Mouse (Mus musculus) MEL (cell line): ENCODE results near the gene Fbxw4.

Source experiments
- CHD2 ChIP-seq: IDR thresholded peaks from 2 replicates; pipeline ENCODE4 v1.6.1; 2011; ENCODE audit warnings: low read length, improper control_type of control experiment
- CTCF ChIP-seq, 3 experiments: IDR thresholded peaks in 2 of 3; conservative IDR thresholded peaks in 1 of 3; 2 replicates each; pipeline ENCODE4 v1.5.1; 2011 to 2012; ENCODE audit warnings: low read length in 3 of 3, low read depth in 2 of 3, mild to moderate bottlenecking in 2 of 3, improper control_type of control experiment in 1 of 3, inconsistent platforms in 1 of 3, mixed read lengths in 1 of 3, moderate library complexity in 1 of 3; ENCODE audit not compliant: control insufficient read depth in 1 of 3, insufficient read depth in 1 of 3, poor library complexity in 1 of 3, severe bottlenecking in 1 of 3
- ETS1 ChIP-seq: IDR thresholded peaks from 2 replicates; pipeline ENCODE4 v1.6.1; 2012; ENCODE audit warnings: low read depth, mild to moderate bottlenecking, inconsistent platforms, low read length, improper control_type of control experiment, moderate library complexity
- HCFC1 ChIP-seq: IDR thresholded peaks from 2 replicates; pipeline ENCODE4 v1.6.1; 2012; ENCODE audit warnings: low read depth, mild to moderate bottlenecking, inconsistent platforms, low read length, improper control_type of control experiment, moderate library complexity
- NELFE ChIP-seq: IDR thresholded peaks from 2 replicates; pipeline ENCODE4 v1.6.1; 2011; ENCODE audit warnings: low read depth, low read length, improper control_type of control experiment
- POLR2AphosphoS5 ChIP-seq: IDR thresholded peaks from 2 replicates; pipeline ENCODE4 v1.6.1; 2012; ENCODE audit warnings: low read depth, borderline replicate concordance, mild to moderate bottlenecking, inconsistent platforms, low read length, moderate library complexity, mixed read lengths
- UBTF ChIP-seq: IDR thresholded peaks from 2 replicates; pipeline ENCODE4 v1.6.1; 2012; ENCODE audit warnings: low read depth, mild to moderate bottlenecking, inconsistent platforms, low read length, improper control_type of control experiment, moderate library complexity, borderline replicate concordance; ENCODE audit not compliant: insufficient read depth
- USF2 ChIP-seq, 2 experiments: IDR thresholded peaks; 2 replicates each; pipeline ENCODE4 v1.6.1; 2011 to 2012; ENCODE audit warnings: improper control_type of control experiment in 2 of 2, low read length in 2 of 2, borderline replicate concordance in 1 of 2, inconsistent platforms in 1 of 2, low read depth in 1 of 2, mild to moderate bottlenecking in 1 of 2; ENCODE audit not compliant: insufficient read depth in 1 of 2
- ZC3H11A ChIP-seq: IDR thresholded peaks from 2 replicates; pipeline ENCODE4 v1.6.1; 2012; ENCODE audit warnings: low read depth, mild to moderate bottlenecking, inconsistent platforms, low read length, improper control_type of control experiment

DNA sequence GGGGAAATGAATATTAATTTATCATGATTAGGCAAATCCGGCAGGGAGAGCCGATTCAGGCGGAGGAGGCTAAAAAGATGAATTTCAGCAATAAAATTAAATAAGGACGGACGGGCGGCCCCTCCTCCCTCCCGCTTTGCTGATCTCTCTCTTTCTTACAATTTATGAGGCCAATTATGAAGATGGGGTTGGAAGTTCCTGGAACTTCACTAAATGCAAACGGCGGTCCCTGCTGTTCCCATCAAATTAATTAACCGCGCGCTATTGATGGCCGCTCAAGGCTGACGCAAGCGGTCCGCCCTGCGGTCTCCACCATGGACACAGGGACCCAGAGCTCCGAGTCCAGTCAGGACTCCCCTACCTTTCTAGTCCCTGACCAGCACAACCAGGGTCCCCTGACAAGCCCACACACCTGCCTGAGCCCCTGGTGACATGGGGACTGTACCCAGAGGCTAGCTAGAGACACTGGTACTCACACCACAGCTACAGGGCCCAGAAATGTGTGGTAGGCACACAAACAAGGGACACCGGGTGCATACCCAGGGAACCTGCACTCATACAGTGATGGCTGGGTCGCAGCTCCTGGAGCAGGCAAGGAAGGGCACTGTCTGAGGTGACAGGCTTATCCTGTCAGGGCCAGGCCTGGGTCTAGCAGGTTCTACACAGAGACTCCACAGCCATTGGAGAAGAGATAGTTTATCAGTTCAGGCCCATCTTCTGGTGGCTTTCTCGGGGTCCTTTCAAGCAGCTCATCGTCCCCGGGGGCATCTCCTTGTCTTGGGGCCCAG lies 110.8 kb downstream of the Fbxw4 start:
- TF ChIP-seq HCFC1 (no peak), CTCF (IDR thresholded peaks at IDR 0.05 in 2 of 3, conservative IDR thresholded peaks at IDR 0.05 in 1 of 3; ENCODE audit: control insufficient read depth in 1 of 3, insufficient read depth in 1 of 3, low read depth in 2 of 3, low read length in 3 of 3, poor library complexity in 1 of 3, severe bottlenecking in 1 of 3) (no peak), CHD2 (no peak), POLR2AphosphoS5 (no peak), NELFE (no peak), UBTF (no peak), USF2 (IDR thresholded peaks at IDR 0.05; ENCODE audit: borderline replicate concordance in 1 of 2, insufficient read depth in 1 of 2, low read depth in 1 of 2, low read length in 2 of 2) (no peak), ETS1 (no peak), ZC3H11A (no peak)
